Mouse (Mus musculus) erythroblast, embryonic 14.5 days (primary cell): ENCODE measurements around the gene Mycbp2.

Source experiments
- GATA1 ChIP-seq: IDR thresholded peaks from 2 replicates; pipeline ENCODE4 v1.6.1; 2012; ENCODE audit warnings: low read length, inconsistent platforms, mixed read lengths
- TAL1 ChIP-seq: IDR thresholded peaks from 3 replicates; pipeline ENCODE4 v1.6.1; 2012; ENCODE audit warnings: low read length, inconsistent platforms, mixed read lengths

- TF ChIP-seq GATA1: no peak
- TF ChIP-seq TAL1: no peak
These were observed 33.7 kb downstream of the Mycbp2 start for GRCm38 (mm10) chr14:103312926-103313325.
